Mouse (Mus musculus): ENCODE measurements at regions not wholly inside any gene's neighbourhood (a gene's known extent, or its start where the extent isn't known, plus 50 kb on each side); places are given as distances from the start of the nearest gene placed in this dataset.

DNA sequence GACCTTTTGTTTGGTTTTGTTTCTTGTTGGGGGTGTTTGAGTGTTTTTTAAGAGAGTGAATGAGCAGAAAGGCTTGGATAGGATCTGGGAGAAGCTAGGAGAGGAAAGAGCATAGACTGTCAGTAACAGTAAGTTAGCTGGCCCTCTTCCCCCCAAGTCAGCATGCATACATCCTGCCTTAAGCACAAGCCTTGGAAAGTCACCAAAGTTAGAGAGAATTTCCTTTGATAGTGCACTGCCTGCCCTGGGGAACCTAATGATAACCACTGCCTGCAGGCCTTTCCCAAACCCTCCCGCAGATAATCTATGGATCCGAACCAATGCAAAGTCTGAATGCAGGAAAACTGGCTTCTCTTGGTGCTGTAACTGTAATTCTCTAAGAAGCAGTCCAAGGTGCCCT, 133.6 kb upstream of the Supt20 start:
- no peak for TF ChIP-seq POLR2A (IDR thresholded peaks at IDR 0.05; ENCODE audit: borderline replicate concordance, insufficient read depth, low read length)
- TF ChIP-seq CTCF (IDR thresholded peaks at IDR 0.05; ENCODE audit: borderline replicate concordance, insufficient read depth, low read depth, low read length), result no peak

All from cerebellum, adult 2 months (tissue).